Mouse (Mus musculus) bone marrow, adult 2 months (tissue): ENCODE measurements around the gene Mon2.

ENCODE experiments used
- CTCF ChIP-seq: fragments of 200-500 bp; IDR thresholded peaks from 2 replicates; pipeline ENCODE4 v1.5.1; 2011; ENCODE audit warnings: low read length, control low read depth; ENCODE audit not compliant: control insufficient read depth, insufficient read depth
- POLR2A ChIP-seq: fragments of 200-500 bp; IDR thresholded peaks from 2 replicates; pipeline ENCODE4 v1.6.1; 2011; ENCODE audit warnings: low read depth, mild to moderate bottlenecking, control low read depth, low read length, borderline replicate concordance; ENCODE audit not compliant: control insufficient read depth

- TF ChIP-seq POLR2A: no peak
- TF ChIP-seq CTCF: 0 out of 2 replicates have a peak, but pooled peaks have one; percentile 10
Measured at GRCm38 (mm10) chr10:122990606-122991005, 85.7 kb downstream of the Mon2 start.
